Mouse (Mus musculus): Measurements from ENCODE around the gene Gm21028.
"Not testable (repeated sequence)": the region's sequence is repeated elsewhere in the genome, so short reads cannot be mapped to it uniquely, and the experiment has no call there.

Gene Gm21028

GRCm38 (mm10) chr7:42578488-42578887 lies at the start of gene Gm21028:
Gene Gm21028, minus strand, starts transcription at chr7:42578588.
- DNase-seq (ENCODE audit: low spot score in 2 of 2) = no peak

- not testable (repeated sequence) for DNase-seq (ENCODE audit: low spot score in 2 of 2)
Measured at GRCm38 (mm10) chr7:42595666-42596065, 17.3 kb upstream of the Gm21028 start.

- not testable (repeated sequence) for DNase-seq (ENCODE audit: low spot score in 2 of 2)
Measured at GRCm38 (mm10) chr7:42592413-42592812, 14.0 kb upstream of the Gm21028 start, which contains the start of gene Zfp977. Gene Zfp977, minus strand, starts transcription at chr7:42592547.

GRCm38 (mm10) chr7:42591311-42591710 lies 12.9 kb upstream of the Gm21028 start:
- DNase-seq (ENCODE audit: low spot score in 2 of 2) = not testable (repeated sequence)

- DNase-seq (ENCODE audit: low spot score in 2 of 2) = no peak
Measured at GRCm38 (mm10) chr7:42551766-42552165, 26.6 kb downstream of the Gm21028 start.

Measured in cerebellum, postnatal 4 days (tissue).